In the genomic region with DNA sequence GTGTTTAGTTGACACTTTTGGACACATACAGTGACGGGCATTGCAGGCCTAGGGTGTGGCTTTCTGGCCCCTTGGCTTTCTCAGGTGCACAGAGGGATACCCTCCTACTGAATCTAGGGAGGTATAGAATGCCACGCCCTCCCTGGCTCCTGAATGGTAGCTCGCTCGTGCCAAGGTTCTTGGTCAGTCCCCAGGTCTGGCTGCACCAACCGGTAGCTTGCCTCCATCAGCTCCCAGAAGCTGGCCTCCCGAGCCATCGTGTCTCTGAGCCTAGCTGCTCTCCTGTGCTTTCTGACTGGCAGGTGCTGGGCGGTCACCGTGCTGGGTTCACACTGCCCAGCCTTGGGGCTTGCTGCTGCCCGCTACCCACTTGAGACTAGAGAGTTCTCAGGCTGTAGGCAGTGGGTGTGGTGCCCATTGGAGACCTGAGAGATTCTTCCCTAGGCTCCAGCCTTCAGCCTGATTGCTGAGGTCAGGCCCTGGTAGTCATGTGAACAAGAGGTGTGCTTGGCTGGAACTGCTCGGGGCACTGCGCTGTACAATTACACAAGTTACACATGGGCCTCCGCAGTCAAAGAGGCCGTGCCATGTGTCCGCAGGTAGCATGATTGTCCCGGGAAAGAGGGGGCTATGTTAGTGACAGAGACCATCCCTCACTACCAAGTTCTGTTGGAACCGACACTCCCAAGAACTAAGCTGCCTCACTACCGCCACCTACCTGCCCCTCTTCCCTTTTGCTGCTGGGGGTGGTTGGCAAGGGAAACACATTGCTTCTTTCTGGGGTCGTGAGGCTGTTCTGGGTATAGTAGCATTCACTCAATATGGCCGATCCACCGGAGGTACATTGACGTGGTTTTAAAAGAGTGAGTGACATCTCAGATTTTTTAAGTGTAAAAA, we compare ENCODE assay signal across 8 mouse cellular contexts. TPM values are rescaled to one million over a fixed set of nuclear protein-coding genes. Genes with fewer than 3 reads are reported as not detected.
DNase-seq lines count a peak whose midpoint lies in the region; ATAC-seq lines count a peak whose summit lies in the region.

No protein-coding gene starts in this region.

- H3K9me3 ChIP-seq in midbrain, embryonic 13.5 days, result no peaks in the 10 kb centered on the region

- ATAC-seq in midbrain, embryonic 13.5 days, result no peak

- no peak overlapping the region for H3K4me2 ChIP-seq in midbrain, embryonic 13.5 days (replicated peaks)

- H3K9ac ChIP-seq in midbrain, embryonic 13.5 days (replicated peaks), result no peak overlapping the region

- DNase-seq in cerebellum, adult 9-11 months, result peak; percentile 67
- DNase-seq in cerebellum, postnatal 4 days (ENCODE audit: low spot score in 2 of 2), result no peak
- peak; percentile 41 for DNase-seq in retina, postnatal 1 day
- DNase-seq in retina, embryonic 14.5 days (ENCODE audit: low spot score), result no peak
- DNase-seq in heart, postnatal 4 days, result peak; percentile 73
- DNase-seq in left cerebral cortex, postnatal 25 days (ENCODE audit: low spot score in 2 of 2), result no peak
- no peak for DNase-seq in right cerebral cortex, postnatal 14 days

- no peaks in the 10 kb centered on the region for H3K27me3 ChIP-seq in midbrain, embryonic 13.5 days

- peaks cover 100% of the 10 kb centered on the region for H3K4me1 ChIP-seq in midbrain, embryonic 13.5 days (replicated peaks)

- peaks cover 10% of the 10 kb centered on the region for H3K36me3 ChIP-seq in midbrain, embryonic 13.5 days

- no peak overlapping the region for H3K4me3 ChIP-seq in midbrain, embryonic 13.5 days (replicated peaks)

- intact Hi-C loops in left cerebral cortex, postnatal 25 days (cut with DNase I), result no loop called here

- WGBS in midbrain, embryonic 13.5 days, result 82% methylated on average over 22 of the region's 22 CpGs

- peak overlapping the region; percentile 89 for H3K27ac ChIP-seq in midbrain, embryonic 13.5 days

RNA-seq across cellular contexts. Expression of a gene that starts 27.3 kb away (rescaled TPM):
- total RNA-seq in heart, postnatal 4 days (2021), result 10 to 100 TPM; 42.0 to 43.2 TPM
- 36.7 and 37.9 TPM in 2 replicates for polyA plus RNA-seq in midbrain, embryonic 13.5 days (2015; fragmentation: Nextera tagmentation; extraction: Ambion mirVana)
- total RNA-seq in left cerebral cortex, postnatal 25 days (2021), result 1 to 10 TPM; 1.6 to 1.8 TPM

Comparison
In these comparisons a context has a peak if more than half of its experiments do, and no peak if none do; other contexts are left out.
1. DNase-seq: peak in cerebellum, adult 9-11 months (single experiment), retina, postnatal 1 day (single experiment) and heart, postnatal 4 days (single experiment); none in cerebellum, postnatal 4 days (0 of 2), retina, embryonic 14.5 days (single experiment), left cerebral cortex, postnatal 25 days (0 of 2) and right cerebral cortex, postnatal 14 days (single experiment).
2. RNA of a gene that starts 27.3 kb away (total RNA-seq): 42.0 to 43.2 TPM in heart, postnatal 4 days; 1.6 to 1.8 TPM in left cerebral cortex, postnatal 25 days; every median in the first group is over 10 times any median in the second.